Mouse (Mus musculus) myocyte (in vitro differentiated cells): Measurements from ENCODE around the gene Blvrb.

ENCODE experiments used
- CEBPB ChIP-seq: IDR thresholded peaks from 2 replicates; pipeline ENCODE4 v1.6.1; 2011; ENCODE audit warnings: mild to moderate bottlenecking, moderate library complexity; ENCODE audit not compliant: poor library complexity, insufficient read depth, severe bottlenecking
- POLR2A ChIP-seq: IDR thresholded peaks from one replicate; pipeline ENCODE4 v1.6.1; 2011; ENCODE audit warnings: low read depth, mild to moderate bottlenecking, control low read depth, moderate library complexity; ENCODE audit not compliant: insufficient read length

GRCm38 (mm10) chr7:27487740-27488268 lies 40.0 kb downstream of the Blvrb start:
- peak; percentile 37 for TF ChIP-seq POLR2A
- no peak for TF ChIP-seq CEBPB
